Comparison of ENCODE assay signal across 8 mouse cellular contexts in the genomic region with DNA sequence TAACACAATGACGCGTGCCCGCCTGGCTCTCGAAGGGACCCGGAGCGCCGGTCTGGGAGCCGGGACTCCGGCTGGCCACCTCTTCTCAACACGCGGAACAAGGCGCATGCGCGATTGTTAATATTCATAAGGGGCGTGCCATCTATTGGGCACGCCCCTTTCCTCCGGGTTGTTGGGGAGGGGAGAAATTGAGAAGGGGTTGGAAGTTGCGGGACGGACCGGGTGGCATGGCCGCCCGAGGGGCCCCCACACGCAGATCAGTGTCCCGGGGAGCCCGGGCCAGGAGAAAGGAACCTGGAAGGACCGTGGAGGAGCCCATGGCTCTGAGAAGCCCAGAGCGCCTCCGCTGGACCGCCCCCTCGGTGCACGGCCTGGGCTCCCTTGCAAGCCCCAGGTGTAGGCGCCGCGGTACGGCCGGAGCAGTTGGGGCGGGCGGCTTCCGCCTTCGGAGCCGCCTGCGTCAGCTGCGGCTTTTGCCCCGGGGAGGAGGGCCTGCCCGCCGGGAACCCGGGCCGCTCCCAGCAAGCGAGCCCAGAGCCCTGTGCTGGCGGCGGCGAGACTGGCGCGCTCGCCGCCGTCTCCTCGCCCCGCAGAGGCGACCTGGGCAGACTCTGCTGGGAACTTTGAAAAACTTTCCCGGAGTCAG. TPM values are rescaled to one million over a fixed set of nuclear protein-coding genes. Genes with fewer than 3 reads are reported as not detected.
A peak's percentile ranks its signal among the peaks of the same experiment; 100 is the strongest.
DNase-seq lines count a peak whose midpoint lies in the region; ATAC-seq and TF ChIP-seq lines count a peak whose summit lies in the region.

No protein-coding gene starts in this region.

- peak; percentile 48 to 54 for DNase-seq in cerebellum, adult 18-20 months
- peak; percentile 98 for DNase-seq in forelimb bud, embryonic 11.5 days (ENCODE audit: low read depth, low spot score)
- peak; percentile 71 to 76 for DNase-seq in layer of hippocampus, adult 2 months (ENCODE audit: low spot score in 2 of 2)
- DNase-seq in lung, adult 18-20 months = peak; percentile 94
- DNase-seq in stomach, postnatal 0 days (ENCODE audit: low spot score) = peak; percentile 93

- no peaks in the 10 kb centered on the region for H3K4me1 ChIP-seq in ES-Bruce4 (ENCODE audit: control insufficient read depth, insufficient read depth, low read length)
- H3K4me1 ChIP-seq in neural tube, embryonic 13.5 days (replicated peaks) = peaks cover 49% of the 10 kb centered on the region
- H3K4me1 ChIP-seq in stomach, postnatal 0 days (replicated peaks; ENCODE audit: control insufficient read depth, insufficient read depth) = no peaks in the 10 kb centered on the region

- H3K9me3 ChIP-seq in ES-Bruce4 (replicated peaks; ENCODE audit: control insufficient read depth, insufficient read depth, low read length, poor library complexity, severe bottlenecking) = no peaks in the 10 kb centered on the region
- no peaks in the 10 kb centered on the region for H3K9me3 ChIP-seq in neural tube, embryonic 13.5 days
- H3K9me3 ChIP-seq in stomach, postnatal 0 days (ENCODE audit: control insufficient read depth, low read length) = no peaks in the 10 kb centered on the region

- peak overlapping the region; percentile 94 for H3K9ac ChIP-seq in ES-Bruce4 (ENCODE audit: low read depth, poor library complexity, severe bottlenecking)
- peak overlapping the region; percentile 88 for H3K9ac ChIP-seq in neural tube, embryonic 13.5 days
- peak overlapping the region; percentile 93 for H3K9ac ChIP-seq in stomach, postnatal 0 days (ENCODE audit: low read length)

- under 1% methylated on average over 61 of the region's 61 CpGs for WGBS in neural tube, embryonic 13.5 days
- under 1% methylated on average over 60 of the region's 61 CpGs for WGBS in stomach, postnatal 0 days

- H3K27ac ChIP-seq in ES-Bruce4 (ENCODE audit: insufficient read depth, low read length) = peak overlapping the region; percentile 83
- peak overlapping the region; percentile 90 for H3K27ac ChIP-seq in layer of hippocampus, adult 2 months
- H3K27ac ChIP-seq in neural tube, embryonic 13.5 days (replicated peaks) = peak overlapping the region; percentile 90
- H3K27ac ChIP-seq in stomach, postnatal 0 days (replicated peaks) = peak overlapping the region; percentile 99

- TF ChIP-seq EP300 in ES-Bruce4 (IDR thresholded peaks at IDR 0.05; ENCODE audit: insufficient read depth, low read depth, low read length) = no peak
- peak; percentile 22 for TF ChIP-seq EP300 in stomach, postnatal 0 days (optimal IDR thresholded peaks at IDR 0.05)

- H3K4me3 ChIP-seq in ES-Bruce4 (ENCODE audit: low read depth, low read length) = peak overlapping the region; percentile 59
- H3K4me3 ChIP-seq in layer of hippocampus, adult 2 months = peak overlapping the region; percentile 83
- peak overlapping the region; percentile 61 for H3K4me3 ChIP-seq in neural tube, embryonic 13.5 days
- H3K4me3 ChIP-seq in stomach, postnatal 0 days (ENCODE audit: low read depth, low read length) = peak overlapping the region; percentile 81

- peak; percentile 40 to 49 for ATAC-seq in hematopoietic stem cell, adult 5-6 weeks (replicated peaks in 1 of 2; ENCODE audit: insufficient read depth in 1 of 2, low FRiP score in 2 of 2, low TSS enrichment in 1 of 2, low read depth in 1 of 2, poor library complexity in 2 of 2, severe bottlenecking in 2 of 2)
- peak; percentile 77 for ATAC-seq in neural tube, embryonic 13.5 days (ENCODE audit: low read depth)
- peak; percentile 92 for ATAC-seq in stomach, postnatal 0 days (ENCODE audit: low FRiP score, low TSS enrichment)

- H3K27me3 ChIP-seq in ES-Bruce4 (ENCODE audit: control insufficient read depth, insufficient read depth, low read length, poor library complexity, severe bottlenecking) = no peaks in the 10 kb centered on the region
- H3K27me3 ChIP-seq in neural tube, embryonic 13.5 days = peaks cover 30% of the 10 kb centered on the region
- no peaks in the 10 kb centered on the region for H3K27me3 ChIP-seq in stomach, postnatal 0 days (ENCODE audit: control insufficient read depth, insufficient read depth, low read length)

- H3K4me2 ChIP-seq in neural tube, embryonic 13.5 days = peak overlapping the region; percentile 93
- peak overlapping the region; percentile 94 for H3K4me2 ChIP-seq in stomach, postnatal 0 days (replicated peaks; ENCODE audit: low read depth)

- TF ChIP-seq CTCF in ES-Bruce4 (IDR thresholded peaks at IDR 0.05; ENCODE audit: low read depth, low read length) = no peak
- no peak for TF ChIP-seq CTCF in layer of hippocampus, adult 2 months (conservative IDR thresholded peaks at IDR 0.05)
- TF ChIP-seq CTCF in stomach, postnatal 0 days (IDR thresholded peaks at IDR 0.05; ENCODE audit: low read depth) = peak; percentile 4; the same call in 1 of the 2 replicates

- peak; percentile 44 for TF ChIP-seq POLR2A in ES-Bruce4 (IDR thresholded peaks at IDR 0.05; ENCODE audit: insufficient read depth, low read length)

- H3K36me3 ChIP-seq in ES-Bruce4 (ENCODE audit: control insufficient read depth, insufficient read depth, low read length, poor library complexity, severe bottlenecking) = no peaks in the 10 kb centered on the region
- no peaks in the 10 kb centered on the region for H3K36me3 ChIP-seq in neural tube, embryonic 13.5 days
- H3K36me3 ChIP-seq in stomach, postnatal 0 days (ENCODE audit: control insufficient read depth, insufficient read depth, low read length) = no peaks in the 10 kb centered on the region

RNA-seq across cellular contexts. Expression of a gene that starts 0.4 kb away (rescaled TPM):
- 10.3 and 11.4 TPM in 2 replicates for polyA plus RNA-seq in ES-Bruce4 (2011; ENCODE audit: insufficient read depth, insufficient read length, low read depth, missing spikeins)
- total RNA-seq in hematopoietic stem cell, adult 5-6 weeks (2017) = 1.3 and 2.4 TPM in 2 replicates
- total RNA-seq in layer of hippocampus, adult 2 months (2021) = 10 to 100 TPM; 10.4 to 11.0 TPM
- 17.8 and 18.8 TPM in 2 replicates for polyA plus RNA-seq in neural tube, embryonic 13.5 days (2015; fragmentation: Nextera tagmentation; extraction: Ambion mirVana)
- 8.2 and 8.8 TPM in 2 replicates for polyA plus RNA-seq in stomach, postnatal 0 days (2015; fragmentation: Nextera tagmentation; extraction: Ambion mirVana)

Comparison
In these comparisons a context has a peak if more than half of its experiments do, and no peak if none do; other contexts are left out.
1. Peak in every context shown above with its lines: DNase-seq, ATAC-seq, H3K4me3 ChIP-seq and H3K27ac ChIP-seq.